In the genomic region with DNA sequence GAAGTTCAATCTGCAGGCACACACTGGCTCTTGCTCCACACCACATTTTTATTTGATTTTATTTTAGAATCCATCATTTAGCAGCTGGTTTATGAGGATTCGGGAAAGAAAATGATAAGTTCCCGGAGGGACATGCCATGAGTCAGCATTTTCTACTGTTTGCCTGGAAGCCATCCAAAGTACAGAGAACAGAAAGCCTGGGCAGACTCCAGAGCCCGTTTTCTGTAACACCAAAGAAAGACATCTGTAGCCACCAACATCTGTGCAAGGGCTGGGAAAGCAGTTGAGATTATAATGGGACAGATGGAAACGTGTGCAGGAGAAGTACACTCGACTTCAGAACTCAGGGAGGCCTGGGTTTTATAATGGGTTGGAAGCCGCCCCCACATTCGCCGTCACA, we compare ENCODE assay signal across 13 mouse cellular contexts.
A peak's percentile ranks its signal among the peaks of the same experiment; 100 is the strongest.
DNase-seq lines count a peak whose midpoint lies in the region; ATAC-seq and TF ChIP-seq lines count a peak whose summit lies in the region.
"Had no signal": no experiment of that assay in that cellular context is flagged by ENCODE, and none has a peak within 500 bp of the region (broad histone marks: within the 10 kb centered on the region; RNA-seq: fewer than 3 reads in every experiment).

No protein-coding gene starts in this region.

- no peak for TF ChIP-seq CTCF in liver, adult 2 months (IDR thresholded peaks at IDR 0.05; ENCODE audit: low read depth, low read length)

- no peaks in the 10 kb centered on the region for H3K27me3 ChIP-seq in liver, adult 2 months (ENCODE audit: control insufficient read depth, insufficient read depth, low read length)
- no peaks in the 10 kb centered on the region for H3K27me3 ChIP-seq in lung, embryonic 16.5 days (ENCODE audit: control insufficient read depth, insufficient read depth, low read depth, low read length)
- H3K27me3 ChIP-seq in midbrain, embryonic 14.5 days (ENCODE audit: control insufficient read depth, insufficient read depth, low read length), result no peaks in the 10 kb centered on the region
- H3K27me3 ChIP-seq: embryonic facial prominence, embryonic 12.5 days; hindbrain, embryonic 13.5 days; liver, embryonic 13.5 days; neural tube, embryonic 13.5 days had no signal

- H3K27ac ChIP-seq in liver, adult 2 months (replicated peaks; ENCODE audit: insufficient read depth, low read depth, low read length), result no peak overlapping the region
- H3K27ac ChIP-seq in lung, embryonic 16.5 days (ENCODE audit: low read length), result no peak overlapping the region
- no peak overlapping the region for H3K27ac ChIP-seq in midbrain, embryonic 14.5 days (replicated peaks; ENCODE audit: low read depth, low read length)
- H3K27ac ChIP-seq: embryonic facial prominence, embryonic 12.5 days; hindbrain, embryonic 13.5 days; liver, embryonic 13.5 days; neural tube, embryonic 13.5 days had no signal

- H3K9ac ChIP-seq in liver, adult 2 months (ENCODE audit: low read depth, low read length), result no peak overlapping the region
- no peak overlapping the region for H3K9ac ChIP-seq in lung, embryonic 16.5 days (ENCODE audit: low read length)
- no peak overlapping the region for H3K9ac ChIP-seq in midbrain, embryonic 14.5 days (replicated peaks; ENCODE audit: low read length)
- H3K9ac ChIP-seq: embryonic facial prominence, embryonic 12.5 days; hindbrain, embryonic 13.5 days; liver, embryonic 13.5 days; neural tube, embryonic 13.5 days had no signal

- intact Hi-C loops in heart, postnatal 10 days (cut with DNase I), result no loop called here

- no peaks in the 10 kb centered on the region for H3K36me3 ChIP-seq in liver, adult 2 months (ENCODE audit: control insufficient read depth, insufficient read depth, low read length)
- no peaks in the 10 kb centered on the region for H3K36me3 ChIP-seq in lung, embryonic 16.5 days (ENCODE audit: control insufficient read depth, insufficient read depth, low read length)
- no peaks in the 10 kb centered on the region for H3K36me3 ChIP-seq in midbrain, embryonic 14.5 days (ENCODE audit: control insufficient read depth, insufficient read depth, low read length)
- H3K36me3 ChIP-seq: embryonic facial prominence, embryonic 12.5 days; hindbrain, embryonic 13.5 days; liver, embryonic 13.5 days; neural tube, embryonic 13.5 days had no signal

- peak; percentile 38; the same call in 1 of the 2 replicates for ATAC-seq in lung, embryonic 16.5 days (ENCODE audit: low read depth)
- ATAC-seq in midbrain, embryonic 14.5 days (ENCODE audit: low FRiP score, low TSS enrichment), result no peak
- no peak for ATAC-seq in erythroblast, adult 5-6 weeks (replicated peaks; ENCODE audit: low FRiP score, poor library complexity, severe bottlenecking)

- no peaks in the 10 kb centered on the region for H3K79me2 ChIP-seq in liver, adult 2 months (ENCODE audit: control insufficient read depth, insufficient read depth, low read length)

- peak; percentile 16 for DNase-seq in adrenal gland, postnatal 14 days
- no peak for DNase-seq in adrenal gland, adult 8-10 months
- DNase-seq in liver, adult 2 months (ENCODE audit: extremely low read depth, low read depth, low spot score), result peak; percentile 64
- DNase-seq in liver, result no peak
- peak; percentile 51 to 55 for DNase-seq in heart, postnatal 10 days
- DNase-seq in midbrain, embryonic 14.5 days, result no peak
- DNase-seq: liver, embryonic 13.5 days; thymus, postnatal 36 days had no signal

- H3K9me3 ChIP-seq in lung, embryonic 16.5 days (ENCODE audit: control insufficient read depth, low read length), result peaks cover 2% of the 10 kb centered on the region
- no peaks in the 10 kb centered on the region for H3K9me3 ChIP-seq in midbrain, embryonic 14.5 days (ENCODE audit: control insufficient read depth, low read length)
- H3K9me3 ChIP-seq: embryonic facial prominence, embryonic 12.5 days; hindbrain, embryonic 13.5 days; liver, embryonic 13.5 days; neural tube, embryonic 13.5 days had no signal

- no peaks in the 10 kb centered on the region for H3K4me1 ChIP-seq in liver, adult 2 months (ENCODE audit: control insufficient read depth, insufficient read depth, low read length)
- no peaks in the 10 kb centered on the region for H3K4me1 ChIP-seq in lung, embryonic 16.5 days (replicated peaks; ENCODE audit: control insufficient read depth, insufficient read depth, low read length)
- H3K4me1 ChIP-seq in midbrain, embryonic 14.5 days (ENCODE audit: control insufficient read depth, insufficient read depth, low read length), result no peaks in the 10 kb centered on the region
- H3K4me1 ChIP-seq: embryonic facial prominence, embryonic 12.5 days; hindbrain, embryonic 13.5 days; liver, embryonic 13.5 days; neural tube, embryonic 13.5 days had no signal

- WGBS in liver, adult 2 months, result 66% methylated on average over 8 of the region's 8 CpGs
- WGBS in lung, embryonic 16.5 days, result 67% methylated on average over 8 of the region's 8 CpGs
- 90% methylated on average over 8 of the region's 8 CpGs for WGBS in midbrain, embryonic 14.5 days

- no peak for TF ChIP-seq POLR2A in liver, adult 2 months (IDR thresholded peaks at IDR 0.05; ENCODE audit: extremely low read depth, insufficient read depth, low read length)

- H3K4me2 ChIP-seq in lung, embryonic 16.5 days (ENCODE audit: low read depth, low read length), result no peak overlapping the region
- no peak overlapping the region for H3K4me2 ChIP-seq in midbrain, embryonic 14.5 days (ENCODE audit: low read length)
- H3K4me2 ChIP-seq: embryonic facial prominence, embryonic 12.5 days; hindbrain, embryonic 13.5 days; liver, embryonic 13.5 days; neural tube, embryonic 13.5 days had no signal

- no peak overlapping the region for H3K4me3 ChIP-seq in liver, adult 2 months (ENCODE audit: insufficient read depth, low read depth, low read length)
- H3K4me3 ChIP-seq in lung, embryonic 16.5 days (ENCODE audit: low read length), result no peak overlapping the region
- H3K4me3 ChIP-seq in midbrain, embryonic 14.5 days (replicated peaks; ENCODE audit: low read depth, low read length), result no peak overlapping the region
- H3K4me3 ChIP-seq: embryonic facial prominence, embryonic 12.5 days; hindbrain, embryonic 13.5 days; liver, embryonic 13.5 days; neural tube, embryonic 13.5 days had no signal

Comparison
In these comparisons a context has a peak if more than half of its experiments do, and no peak if none do; other contexts are left out.
1. DNase-seq: peak in adrenal gland, postnatal 14 days (single experiment), liver, adult 2 months (single experiment) and heart, postnatal 10 days (2 of 2); none in adrenal gland, adult 8-10 months (single experiment), liver (single experiment) and midbrain, embryonic 14.5 days (single experiment).